10 mouse cellular contexts compared by ENCODE assay signal in genomic region chr4:114308518-114308917, GRCm38 (mm10).
DNase-seq lines count a peak whose midpoint lies in the region; ATAC-seq and TF ChIP-seq lines count a peak whose summit lies in the region.
"Had no signal": no experiment of that assay in that cellular context is flagged by ENCODE, and none has a peak within 500 bp of the region (broad histone marks: within the 10 kb centered on the region; RNA-seq: fewer than 3 reads in every experiment).

No protein-coding gene starts in this region.

- ATAC-seq in forebrain, postnatal 0 days = no peak
- ATAC-seq in forebrain, embryonic 13.5 days = no peak
- no peak for ATAC-seq in liver, embryonic 12.5 days
- ATAC-seq in midbrain, postnatal 0 days (ENCODE audit: low FRiP score) = no peak

- no peak overlapping the region for H3K9ac ChIP-seq in forebrain, postnatal 0 days
- no peak overlapping the region for H3K9ac ChIP-seq in forebrain, embryonic 13.5 days
- no peak overlapping the region for H3K9ac ChIP-seq in liver, embryonic 12.5 days
- no peak overlapping the region for H3K9ac ChIP-seq in midbrain, postnatal 0 days (replicated peaks; ENCODE audit: low read length, poor library complexity, severe bottlenecking)
- H3K9ac ChIP-seq: heart, embryonic 13.5 days had no signal

- peak; percentile 74 for TF ChIP-seq CTCF in forebrain, postnatal 0 days (IDR thresholded peaks at IDR 0.05; ENCODE audit: low read depth)
- TF ChIP-seq CTCF in midbrain, postnatal 0 days (IDR thresholded peaks at IDR 0.05) = peak; percentile 82

- DNase-seq in forebrain, postnatal 0 days = peak; percentile 43
- peak; percentile 8 for DNase-seq in liver
- DNase-seq in R1 (ENCODE audit: low read depth, low spot score) = peak; percentile 35
- DNase-seq in forelimb bud, embryonic 11.5 days (ENCODE audit: low read depth, low spot score) = peak; percentile 44
- peak; percentile 20 for DNase-seq in midbrain, postnatal 0 days (ENCODE audit: low spot score)
- no peak for DNase-seq in ovary, postnatal 10 days (ENCODE audit: low spot score)

- H3K9me3 ChIP-seq in forebrain, postnatal 0 days (ENCODE audit: low read length) = no peaks in the 10 kb centered on the region
- no peaks in the 10 kb centered on the region for H3K9me3 ChIP-seq in forebrain, embryonic 13.5 days (replicated peaks)
- no peaks in the 10 kb centered on the region for H3K9me3 ChIP-seq in liver, embryonic 12.5 days (replicated peaks)
- H3K9me3 ChIP-seq in midbrain, postnatal 0 days (ENCODE audit: low read length) = no peaks in the 10 kb centered on the region
- H3K9me3 ChIP-seq: heart, embryonic 13.5 days had no signal

- H3K4me3 ChIP-seq in forebrain, postnatal 0 days (ENCODE audit: low read depth, low read length) = no peak overlapping the region
- H3K4me3 ChIP-seq in forebrain, embryonic 13.5 days = no peak overlapping the region
- H3K4me3 ChIP-seq in liver, embryonic 12.5 days = no peak overlapping the region
- no peak overlapping the region for H3K4me3 ChIP-seq in midbrain, postnatal 0 days (ENCODE audit: low read depth, low read length)
- H3K4me3 ChIP-seq: heart, embryonic 13.5 days had no signal

- H3K27me3 ChIP-seq in forebrain, postnatal 0 days (ENCODE audit: insufficient read depth, low read length) = no peaks in the 10 kb centered on the region
- H3K27me3 ChIP-seq in forebrain, embryonic 13.5 days = no peaks in the 10 kb centered on the region
- no peaks in the 10 kb centered on the region for H3K27me3 ChIP-seq in liver, embryonic 12.5 days (replicated peaks)
- no peaks in the 10 kb centered on the region for H3K27me3 ChIP-seq in midbrain, postnatal 0 days (ENCODE audit: insufficient read depth, low read length)
- H3K27me3 ChIP-seq: heart, embryonic 13.5 days had no signal

- no peak overlapping the region for H3K27ac ChIP-seq in forebrain, postnatal 0 days (ENCODE audit: low read depth, low read length)
- H3K27ac ChIP-seq in forebrain, embryonic 13.5 days = no peak overlapping the region
- H3K27ac ChIP-seq in liver, embryonic 12.5 days = no peak overlapping the region
- no peak overlapping the region for H3K27ac ChIP-seq in midbrain, postnatal 0 days (ENCODE audit: low read depth, low read length)
- H3K27ac ChIP-seq: heart, embryonic 13.5 days; macrophage had no signal

- no peaks in the 10 kb centered on the region for H3K4me1 ChIP-seq in forebrain, postnatal 0 days (ENCODE audit: insufficient read depth)
- H3K4me1 ChIP-seq in forebrain, embryonic 13.5 days = no peaks in the 10 kb centered on the region
- H3K4me1 ChIP-seq in liver, embryonic 12.5 days = no peaks in the 10 kb centered on the region
- no peaks in the 10 kb centered on the region for H3K4me1 ChIP-seq in midbrain, postnatal 0 days (ENCODE audit: insufficient read depth, low read length)
- H3K4me1 ChIP-seq: heart, embryonic 13.5 days had no signal

- H3K4me2 ChIP-seq in forebrain, postnatal 0 days (ENCODE audit: low read depth) = no peak overlapping the region
- H3K4me2 ChIP-seq in forebrain, embryonic 13.5 days = no peak overlapping the region
- H3K4me2 ChIP-seq in liver, embryonic 12.5 days = no peak overlapping the region
- no peak overlapping the region for H3K4me2 ChIP-seq in midbrain, postnatal 0 days (ENCODE audit: low read depth, low read length, poor library complexity, severe bottlenecking)
- H3K4me2 ChIP-seq: heart, embryonic 13.5 days had no signal

- 10% methylated on average over 1 of the region's 1 CpGs for WGBS in forebrain, postnatal 0 days
- 8% methylated on average over 1 of the region's 1 CpGs for WGBS in forebrain, embryonic 13.5 days
- 0% methylated on average over 1 of the region's 1 CpGs for WGBS in liver, embryonic 12.5 days (ENCODE audit: insufficient replicate concordance)
- 8% methylated on average over 1 of the region's 1 CpGs for WGBS in midbrain, postnatal 0 days

- H3K36me3 ChIP-seq in forebrain, postnatal 0 days (ENCODE audit: insufficient read depth) = no peaks in the 10 kb centered on the region
- H3K36me3 ChIP-seq in forebrain, embryonic 13.5 days (ENCODE audit: poor library complexity, severe bottlenecking) = no peaks in the 10 kb centered on the region
- no peaks in the 10 kb centered on the region for H3K36me3 ChIP-seq in liver, embryonic 12.5 days
- no peaks in the 10 kb centered on the region for H3K36me3 ChIP-seq in midbrain, postnatal 0 days (ENCODE audit: insufficient read depth, low read length)
- H3K36me3 ChIP-seq: heart, embryonic 13.5 days had no signal
